Mouse (Mus musculus): ENCODE results near the gene Ranbp9.
A peak's percentile ranks its signal among the peaks of the same experiment; 100 is the strongest.

The Ranbp9 gene

GRCm38 (mm10) chr13:43452843-43453605, 28.1 kb downstream of the Ranbp9 start:
- peak; percentile 74 for DNase-seq (ENCODE audit: low read depth, low spot score)

GRCm38 (mm10) chr13:43452177-43452576, 28.9 kb downstream of the Ranbp9 start:
- no peak for DNase-seq (ENCODE audit: low read depth, low spot score)

- no peak for DNase-seq (ENCODE audit: low read depth, low spot score)
These were observed 30.4 kb downstream of the Ranbp9 start for GRCm38 (mm10) chr13:43450686-43451085.

GRCm38 (mm10) chr13:43447721-43448120, 33.4 kb downstream of the Ranbp9 start:
- DNase-seq (ENCODE audit: low read depth, low spot score): no peak

GRCm38 (mm10) chr13:43445754-43446153, 35.3 kb downstream of the Ranbp9 start:
- no peak for DNase-seq (ENCODE audit: low read depth, low spot score)

GRCm38 (mm10) chr13:43444717-43445116, 36.4 kb downstream of the Ranbp9 start:
- no peak for DNase-seq (ENCODE audit: low read depth, low spot score)

GRCm38 (mm10) chr13:43443706-43444105, 37.4 kb downstream of the Ranbp9 start:
- DNase-seq (ENCODE audit: low read depth, low spot score): no peak

GRCm38 (mm10) chr13:43442551-43442950, 38.5 kb downstream of the Ranbp9 start:
- no peak for DNase-seq (ENCODE audit: low read depth, low spot score)

- DNase-seq (ENCODE audit: low read depth, low spot score): no peak
These were observed 40.7 kb downstream of the Ranbp9 start for GRCm38 (mm10) chr13:43440376-43440775.

- DNase-seq (ENCODE audit: low read depth, low spot score): no peak
These were observed 47.7 kb downstream of the Ranbp9 start for GRCm38 (mm10) chr13:43433395-43433794.

GRCm38 (mm10) chr13:43428436-43428835, 52.6 kb downstream of the Ranbp9 start:
- DNase-seq (ENCODE audit: low read depth, low spot score): no peak

- no peak for DNase-seq (ENCODE audit: low read depth, low spot score)
These were observed 65.8 kb downstream of the Ranbp9 start for GRCm38 (mm10) chr13:43415249-43415648.

GRCm38 (mm10) chr13:43413611-43414010, 67.5 kb downstream of the Ranbp9 start:
- no peak for DNase-seq (ENCODE audit: low read depth, low spot score)

GRCm38 (mm10) chr13:43412311-43412710, 68.8 kb downstream of the Ranbp9 start:
- no peak for DNase-seq (ENCODE audit: low read depth, low spot score)

- no peak for DNase-seq (ENCODE audit: low read depth, low spot score)
These were observed 81.5 kb downstream of the Ranbp9 start for GRCm38 (mm10) chr13:43399576-43399975.

GRCm38 (mm10) chr13:43398297-43399080, 82.6 kb downstream of the Ranbp9 start, which contains the start of gene Nol7:
Nol7 (plus strand) TSS chr13:43398390.
- DNase-seq (ENCODE audit: low read depth, low spot score): peak; percentile 98

- no peak for DNase-seq (ENCODE audit: low read depth, low spot score)
These were observed 83.3 kb downstream of the Ranbp9 start for GRCm38 (mm10) chr13:43397700-43398296.

GRCm38 (mm10) chr13:43385321-43385720, 95.8 kb downstream of the Ranbp9 start:
- no peak for DNase-seq (ENCODE audit: low read depth, low spot score)

- no peak for DNase-seq (ENCODE audit: low read depth, low spot score)
These were observed 101.1 kb downstream of the Ranbp9 start for GRCm38 (mm10) chr13:43379989-43380388.

- no peak for DNase-seq (ENCODE audit: low read depth, low spot score)
These were observed 106.1 kb downstream of the Ranbp9 start for GRCm38 (mm10) chr13:43374918-43375432.

GRCm38 (mm10) chr13:43374205-43374604, 106.9 kb downstream of the Ranbp9 start:
- DNase-seq (ENCODE audit: low read depth, low spot score): no peak

- peak; percentile 26 for DNase-seq (ENCODE audit: low read depth, low spot score)
These were observed 108.2 kb downstream of the Ranbp9 start for GRCm38 (mm10) chr13:43372892-43373291.

Data from CD4-positive, CD25-positive, alpha-beta regulatory T cell, adult 2 months (primary cell).